Mouse (Mus musculus) MEL (cell line): Measurements from ENCODE around the gene Trappc10.

Experiments
- EP300 ChIP-seq, 2 experiments: IDR thresholded peaks; 2 replicates each; pipeline ENCODE4 v1.6.1; 2011; ENCODE audit warnings: improper control_type of control experiment in 2 of 2, low read length in 2 of 2, low read depth in 1 of 2, mild to moderate bottlenecking in 1 of 2
- MAX ChIP-seq: IDR thresholded peaks from 2 replicates; pipeline ENCODE4 v1.6.1; 2011; ENCODE audit warnings: low read length, improper control_type of control experiment

- TF ChIP-seq EP300 (IDR thresholded peaks at IDR 0.05; ENCODE audit: low read depth in 1 of 2, low read length in 2 of 2) (no peak), MAX (no peak)
Measured at GRCm38 (mm10) chr10:78140843-78141242, 103.6 kb downstream of the Trappc10 start.
